Mouse (Mus musculus) neutrophil, adult 5-6 weeks (primary cell): ENCODE data around the gene Usp48. TPM values are rescaled to one million over a fixed set of nuclear protein-coding genes. Genes with fewer than 3 reads are reported as not detected.

Experiments
- ATAC-seq: fragments of 151-379, 151-347 bp; 2 replicates; pipeline ENCODE4 v1.8.0; 2017; ENCODE audit warnings: mild to moderate bottlenecking, moderate TSS enrichment; ENCODE audit not compliant: insufficient number of reproducible peaks, poor library complexity, low FRiP score, severe bottlenecking; ENCODE audit errors: extremely low read depth
- total RNA-seq: library from RNA; stranded (forward); fragments of 200-1000 nt; gene quantifications from 2 replicates; pipeline ENCODE4 v1.2.3, GENCODE M21; 2017

Usp48 gene
- total RNA-seq, 1 experiment from 2014 or later = 190 TPM

DNA sequence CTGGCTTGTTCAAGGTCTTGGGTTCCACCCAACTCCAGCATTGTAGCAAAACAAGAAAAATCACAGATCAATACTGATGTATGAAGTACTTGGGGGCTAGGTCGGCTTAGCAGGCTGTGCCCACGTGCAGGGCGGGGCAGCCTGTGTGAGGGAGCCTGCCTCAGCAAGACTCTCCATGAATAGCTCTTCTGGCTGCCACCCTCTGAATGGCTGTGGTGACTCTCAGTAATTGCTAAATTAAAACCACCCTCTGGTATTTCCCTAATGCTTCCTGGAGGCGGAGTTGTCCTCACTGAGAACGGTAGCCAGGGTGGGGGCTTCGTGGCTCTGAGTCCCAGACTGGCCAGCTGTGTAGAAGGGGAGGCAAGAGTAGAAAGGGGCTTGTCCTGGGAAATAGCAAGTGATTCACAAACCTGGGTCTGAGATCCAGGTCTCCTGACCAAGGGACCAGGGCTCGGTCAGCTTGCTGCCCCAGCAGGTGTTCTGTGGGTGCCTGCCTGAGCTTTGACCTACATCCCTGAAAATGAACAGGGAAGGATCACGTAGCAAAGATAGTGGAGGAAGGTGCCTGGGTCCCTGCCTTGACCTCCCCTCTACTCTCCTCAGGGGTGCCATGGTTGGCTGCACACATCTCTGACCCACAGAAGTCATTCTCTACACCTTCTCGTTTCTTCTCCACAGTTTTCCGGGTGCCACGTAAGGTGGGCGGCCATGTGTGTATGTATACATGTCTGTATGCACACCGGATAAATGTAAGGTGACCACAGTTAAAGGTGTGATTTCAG lies 83.3 kb downstream of the Usp48 start:
- no peak for ATAC-seq

GRCm38 (mm10) chr4:137677906-137678305 lies 84.4 kb downstream of the Usp48 start:
- ATAC-seq = no peak

DNA sequence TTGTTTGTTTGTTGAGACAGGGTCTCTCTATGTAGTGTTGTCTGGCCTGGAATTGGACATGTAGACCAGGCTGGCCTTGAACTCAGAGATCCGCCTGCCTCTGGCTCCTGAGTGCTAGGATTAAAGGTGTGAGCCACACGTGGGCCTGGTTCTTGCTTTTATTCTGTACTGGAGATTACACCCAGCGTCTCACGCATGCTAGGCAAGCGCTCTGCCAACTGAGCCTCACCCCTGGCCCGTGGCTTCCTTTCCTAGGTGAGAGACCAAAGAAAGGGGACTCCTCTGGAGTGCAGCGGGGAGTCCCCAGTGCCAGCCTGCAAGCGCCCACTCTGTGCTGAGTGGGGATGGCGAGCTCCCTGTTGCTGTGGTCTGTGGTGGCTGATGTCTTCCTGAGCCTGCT lies 85.0 kb downstream of the Usp48 start:
- no peak for ATAC-seq

- ATAC-seq = no peak
Observed at GRCm38 (mm10) chr4:137679979-137680550, 86.5 kb downstream of the Usp48 start.

DNA sequence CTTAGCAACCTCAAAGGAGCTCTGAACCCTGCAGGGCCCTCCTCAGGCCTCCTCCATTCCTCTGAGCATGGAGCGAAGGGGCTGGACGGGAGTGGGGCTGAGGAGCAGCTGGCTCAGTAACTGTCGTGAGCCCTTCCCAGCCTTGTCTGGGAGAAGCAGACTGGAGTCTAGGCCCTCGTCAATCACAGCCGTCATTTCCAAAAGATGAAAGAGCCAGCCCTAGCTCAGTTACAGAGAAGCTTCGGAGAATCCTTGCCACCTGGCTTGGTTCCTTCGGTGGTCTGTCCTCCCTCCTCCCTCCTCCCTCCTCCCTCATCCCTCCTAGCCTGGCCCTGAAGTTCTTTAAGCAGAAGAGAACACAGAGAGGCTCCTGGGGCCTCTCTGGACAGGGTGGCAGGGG lies 87.2 kb downstream of the Usp48 start:
- ATAC-seq = no peak

DNA sequence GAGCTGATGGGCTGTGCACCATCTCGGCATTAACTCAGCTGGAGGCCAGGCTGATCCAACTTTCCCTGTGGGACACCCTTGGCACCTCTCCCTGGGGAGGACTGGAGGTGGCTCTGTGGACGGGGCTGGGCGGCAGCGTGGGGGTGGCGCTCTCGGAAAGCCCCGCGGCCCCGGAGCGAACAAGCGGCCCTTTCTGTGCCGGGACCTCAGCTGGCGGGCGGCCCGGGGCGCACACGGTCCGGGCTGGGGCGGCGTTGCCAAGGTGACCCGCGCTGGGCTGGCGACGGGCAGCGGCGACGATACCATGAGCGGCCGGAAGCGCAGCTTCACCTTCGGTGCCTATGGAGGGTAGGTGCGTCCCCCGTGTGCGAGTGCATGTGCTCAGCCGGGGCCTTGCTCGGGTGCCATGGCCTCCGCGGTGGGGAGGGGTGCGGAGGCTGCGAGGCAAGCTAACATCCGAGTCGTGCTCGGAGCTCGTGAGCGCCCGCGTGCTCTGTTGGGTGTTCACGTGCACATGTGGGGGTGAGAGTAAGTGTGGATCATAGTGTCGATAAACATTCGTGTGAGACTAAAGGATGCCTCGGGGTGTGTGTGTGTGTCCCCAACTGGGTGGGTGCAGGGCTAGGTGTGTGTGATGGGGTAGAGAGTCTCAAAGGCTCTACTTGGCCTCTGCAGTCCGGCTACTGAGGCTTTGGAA lies 88.0 kb downstream of the Usp48 start:
- ATAC-seq = no peak

- ATAC-seq = no peak
Observed at GRCm38 (mm10) chr4:137682961-137683453, 89.5 kb downstream of the Usp48 start.

DNA sequence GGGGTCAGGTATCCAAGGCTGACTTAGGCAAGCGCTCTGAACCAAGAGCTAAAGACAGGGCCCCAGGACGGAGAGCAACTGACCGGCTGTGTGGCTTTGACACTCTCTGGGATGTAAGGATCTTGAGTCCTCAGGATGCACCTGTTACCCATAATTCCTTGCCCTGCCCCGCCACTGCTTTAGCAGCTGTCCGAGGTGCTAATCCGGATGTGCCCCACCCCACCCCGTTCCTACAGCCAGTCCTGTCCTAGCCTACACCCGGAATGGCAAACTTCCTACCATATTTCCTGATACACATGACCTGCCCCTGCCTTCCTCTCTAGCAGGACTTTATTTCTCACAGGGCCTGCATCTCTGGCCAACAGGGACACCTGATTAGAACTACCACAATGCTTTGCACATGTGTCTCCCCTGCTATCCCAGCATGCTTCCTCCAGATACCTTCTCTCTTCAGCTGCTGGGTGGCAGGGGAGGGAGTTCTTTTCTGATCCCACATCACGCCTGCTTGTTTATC lies 91.3 kb downstream of the Usp48 start:
- ATAC-seq = no peak

- ATAC-seq = no peak
Observed at GRCm38 (mm10) chr4:137686303-137686702, 92.7 kb downstream of the Usp48 start.

- ATAC-seq = no peak
Observed at GRCm38 (mm10) chr4:137687234-137687825, 93.8 kb downstream of the Usp48 start.

GRCm38 (mm10) chr4:137692107-137692902 lies 98.8 kb downstream of the Usp48 start:
- no peak for ATAC-seq

- ATAC-seq = no peak
Observed at GRCm38 (mm10) chr4:137695300-137695699, 101.7 kb downstream of the Usp48 start.

DNA sequence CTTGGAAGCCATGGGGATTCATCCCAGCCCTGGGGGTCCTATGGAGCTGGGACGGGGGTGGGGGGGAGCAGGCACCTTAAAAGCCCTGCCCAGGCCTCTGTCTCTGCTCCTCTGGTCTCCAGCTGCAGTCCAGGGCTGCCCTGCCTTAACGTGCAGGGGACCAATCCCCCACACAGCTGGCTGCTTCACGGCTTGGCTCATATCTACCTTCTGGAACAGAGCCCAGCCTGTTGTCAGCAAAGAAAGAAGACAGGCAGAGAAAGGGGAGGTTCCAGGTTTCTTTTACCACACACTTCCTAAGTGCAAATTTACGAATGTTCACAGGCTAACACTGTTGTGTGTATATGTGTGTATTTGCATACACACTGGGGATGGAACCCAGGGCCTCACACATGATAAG lies 102.3 kb downstream of the Usp48 start:
- ATAC-seq = no peak

DNA sequence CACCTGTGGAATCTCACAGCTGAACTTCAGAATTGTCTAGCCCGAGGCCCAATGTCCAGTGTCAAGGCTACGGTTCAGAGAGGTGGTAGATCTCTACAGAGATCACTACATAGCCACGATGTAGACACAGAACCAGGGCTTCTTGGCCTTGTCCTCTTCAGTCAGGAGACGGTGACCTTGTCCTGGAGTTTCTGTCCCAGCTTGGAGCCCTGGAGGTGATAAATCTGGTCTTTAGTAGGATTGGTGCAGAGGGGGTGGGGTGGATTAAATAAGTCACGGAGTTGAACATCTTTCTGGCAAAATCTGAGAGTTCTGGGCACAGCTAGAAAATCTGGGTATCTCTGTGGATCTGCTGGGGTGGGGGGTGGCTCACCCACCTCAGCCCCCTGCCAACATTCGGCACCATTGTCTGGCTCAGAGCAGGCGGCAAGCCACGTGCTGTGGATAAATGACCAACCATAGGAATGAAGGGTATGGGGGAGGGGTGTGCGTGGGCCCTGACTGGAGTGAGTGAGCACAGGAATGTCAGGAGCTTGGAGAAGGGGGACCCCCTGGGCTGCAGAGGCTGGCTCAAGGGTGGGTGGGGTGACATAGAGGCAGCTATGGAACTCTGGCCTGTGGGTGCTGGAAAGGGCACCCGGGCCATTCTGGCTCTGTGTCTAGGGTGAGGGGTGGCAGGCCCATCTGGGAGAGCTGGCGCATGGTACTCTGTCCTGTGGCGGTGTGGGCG lies 103.8 kb downstream of the Usp48 start:
- ATAC-seq = no peak

GRCm38 (mm10) chr4:137698076-137698985 lies 104.8 kb downstream of the Usp48 start:
- ATAC-seq = no peak

- ATAC-seq = no peak
Observed at GRCm38 (mm10) chr4:137699264-137700211, 106.0 kb downstream of the Usp48 start.
